Mouse (Mus musculus) kidney, adult 2 months (tissue): ENCODE measurements around the gene Xlr4a.
"Not testable (repeated sequence)": the region's sequence is repeated elsewhere in the genome, so short reads cannot be mapped to it uniquely, and the experiment has no call there.

Source experiments
- CTCF ChIP-seq: fragments of 200-500 bp; conservative IDR thresholded peaks from 2 replicates; pipeline ENCODE4 v1.5.1; 2011; ENCODE audit warnings: low read depth, mild to moderate bottlenecking, control low read depth, low read length, moderate library complexity, mixed read lengths; ENCODE audit not compliant: insufficient read depth, insufficient read length
- POLR2A ChIP-seq: fragments of 200-500 bp; IDR thresholded peaks from one replicate; pipeline ENCODE4 v1.6.1; 2011; ENCODE audit warnings: low read depth, low read length, control low read depth

DNA sequence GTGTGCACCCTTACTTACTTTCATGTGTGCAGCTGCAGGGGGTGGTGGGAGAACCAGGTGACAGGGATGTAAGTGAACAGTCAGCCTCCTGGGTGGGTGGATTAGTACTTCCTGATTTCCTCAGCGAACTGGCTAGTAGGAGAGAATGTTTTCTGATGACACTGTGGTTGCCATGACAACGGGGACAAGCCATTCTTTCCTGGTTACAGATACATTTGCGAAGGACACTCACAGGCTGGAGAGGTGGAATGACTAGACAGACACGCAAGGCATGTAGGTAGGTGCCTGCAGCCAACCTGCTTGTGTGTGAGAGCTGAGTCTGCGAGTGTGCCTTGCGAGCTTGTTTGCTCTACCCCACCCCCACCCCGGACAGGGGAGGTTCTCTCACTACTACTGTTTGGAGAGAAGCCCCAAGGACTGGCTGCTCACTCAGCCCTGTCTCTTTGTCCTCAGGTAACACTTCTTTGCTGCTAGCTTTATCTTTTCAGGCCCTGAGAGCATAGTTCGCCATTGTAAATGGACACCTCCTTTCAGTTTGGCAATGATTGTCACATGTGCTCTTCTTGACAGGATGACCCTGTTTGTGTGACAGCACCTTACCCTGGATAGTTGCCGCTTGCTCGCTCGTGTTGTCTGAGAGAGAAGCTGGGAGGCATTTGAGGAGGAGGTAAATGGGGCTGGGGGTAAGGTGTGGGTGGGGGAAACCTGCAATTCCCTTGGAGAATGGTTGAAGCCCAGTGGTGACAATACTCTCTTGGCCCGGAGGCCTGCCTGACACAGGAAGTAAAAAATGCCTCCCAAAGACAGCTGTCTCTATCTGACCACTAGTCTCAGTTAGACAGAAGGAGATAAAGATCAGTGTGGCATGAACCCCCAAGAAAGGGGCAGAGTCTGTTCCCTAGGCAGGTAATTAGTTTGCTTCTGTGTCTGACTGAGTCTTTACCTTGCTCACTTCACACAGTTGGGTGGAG lies 40.9 kb upstream of the Xlr4a start:
- not testable (repeated sequence) for TF ChIP-seq CTCF, POLR2A
